Mouse (Mus musculus) kidney, postnatal 0 days (tissue): ENCODE measurements around the gene Trim9. TPM values are rescaled to one million over a fixed set of nuclear protein-coding genes. Genes with fewer than 3 reads are reported as not detected.

ENCODE experiments used
- ATAC-seq: fragments of 200-750 bp; cut with Nextera tagmentation; replicated peaks from 2 replicates; pipeline ENCODE4 v1.8.0; 2017; ENCODE audit warnings: low read depth, moderate number of reproducible peaks, moderate TSS enrichment, moderate library complexity; ENCODE audit not compliant: low FRiP score
- DNase-seq: peaks from one replicate; pipeline ENCODE4 v3.0.0-alpha.2; 2016; ENCODE audit warnings: low spot score
- H3K27ac ChIP-seq: fragments of 300-500 bp; sonication (generic); 2 replicates; pipeline ENCODE4 v1.5.1; 2014; ENCODE audit warnings: mild to moderate bottlenecking
- H3K27me3 ChIP-seq: fragments of 300-500 bp; sonication (generic); 2 replicates; pipeline ENCODE4 v1.6.1; 2014; ENCODE audit warnings: low read length, mixed read lengths; ENCODE audit not compliant: insufficient read depth
- H3K36me3 ChIP-seq: fragments of 300-500 bp; sonication (generic); 2 replicates; pipeline ENCODE4 v1.6.1; 2014; ENCODE audit warnings: low read length, mixed read lengths; ENCODE audit not compliant: insufficient read depth
- H3K4me1 ChIP-seq: fragments of 300-500 bp; sonication (generic); replicated peaks from 2 replicates; pipeline ENCODE4 v1.6.1; 2014; ENCODE audit warnings: antibody characterized with exemption, low read length, mixed read lengths; ENCODE audit not compliant: insufficient read depth
- H3K4me2 ChIP-seq: fragments of 300-500 bp; sonication (generic); 2 replicates; pipeline ENCODE4 v1.6.1; 2014; ENCODE audit warnings: mild to moderate bottlenecking, low read length, moderate library complexity, mixed read lengths
- H3K4me3 ChIP-seq: fragments of 300-500 bp; sonication (generic); replicated peaks from 2 replicates; pipeline ENCODE4 v1.5.1; 2014; ENCODE audit warnings: low read depth, low read length
- H3K9ac ChIP-seq: fragments of 300-500 bp; sonication (generic); 2 replicates; pipeline ENCODE4 v1.6.1; 2014; ENCODE audit warnings: low read depth, low read length
- H3K9me3 ChIP-seq: fragments of 300-500 bp; sonication (generic); replicated peaks from 2 replicates; pipeline ENCODE4 v1.6.1; 2016; ENCODE audit warnings: low read length, inconsistent platforms, mixed read lengths
- CTCF ChIP-seq: IDR thresholded peaks from 2 replicates; pipeline ENCODE4 v1.5.1; 2016; ENCODE audit warnings: antibody characterized with exemption, low read depth, mild to moderate bottlenecking, moderate library complexity
- WGBS: fragments of 180-500 bp; shearing (Covaris S2); extraction: QIAGEN DNeasy Blood & Tissue Kit; methylation state at CpG from one replicate; pipeline ENCODE4 v1.1.7; 2014; 5-methylcytosine and 5-hydroxymethylcytosine counted together
- polyA plus RNA-seq: library from polyadenylated mRNA; unstranded; fragments of >200 nt; fragmentation: Nextera tagmentation; extraction: Ambion mirVana; gene quantifications from 2 replicates; pipeline ENCODE4 v1.2.1, GENCODE M21; 2015

The Trim9 gene
- 2.1 and 2.3 TPM in 2 replicates for polyA plus RNA-seq

- H3K9me3 ChIP-seq, result no peaks in the 10 kb centered on the region
- peak within 1 kb of the TSS; percentile 57 for H3K4me3 ChIP-seq
- peaks cover 9% of the 10 kb centered on the region; the same call in 1 of the 2 replicates for H3K27me3 ChIP-seq
- TF ChIP-seq CTCF, result peak; percentile 7; the same call in 1 of the 2 replicates
- WGBS, result under 1% methylated on average over 44 of the region's 50 CpGs
- H3K4me1 ChIP-seq, result peaks cover 9% of the 10 kb centered on the region
- ATAC-seq, result peak; percentile 99
- peak within 1 kb of the TSS; percentile 95 for H3K4me2 ChIP-seq
- peak within 1 kb of the TSS; percentile 53; the same call in 1 of the 2 replicates for H3K9ac ChIP-seq
- H3K36me3 ChIP-seq, result no peaks in the 10 kb centered on the region
- peak; percentile 96 for DNase-seq
- no peak within 1 kb of the TSS for H3K27ac ChIP-seq
Measured at GRCm38 (mm10) chr12:70347202-70347841, at the start of gene Trim9. Gene Trim9, minus strand, starts transcription at chr12:70347614.

- Histone ChIP-seq H3K36me3 (no peaks in the 10 kb centered on the region), H3K4me1 (no peaks in the 10 kb centered on the region), H3K9me3 (no peaks in the 10 kb centered on the region), H3K27ac (no peak overlapping the region), H3K9ac (no peak overlapping the region), H3K4me3 (no peak overlapping the region), H3K27me3 (no peaks in the 10 kb centered on the region), H3K4me2 (no peak overlapping the region)
- TF ChIP-seq CTCF, result no peak
- ATAC-seq (no peak), DNase-seq (no peak)
- WGBS, result 87% methylated on average over 3 of the region's 3 CpGs
Measured at GRCm38 (mm10) chr12:70395061-70395460, 47.6 kb upstream of the Trim9 start.

- DNase-seq, result no peak
- Histone ChIP-seq H3K27ac (no peak overlapping the region), H3K9ac (no peak overlapping the region), H3K36me3 (no peaks in the 10 kb centered on the region), H3K9me3 (no peaks in the 10 kb centered on the region), H3K4me1 (no peaks in the 10 kb centered on the region), H3K4me3 (no peak overlapping the region), H3K4me2 (no peak overlapping the region), H3K27me3 (no peaks in the 10 kb centered on the region)
- no peak for ATAC-seq
- no peak for TF ChIP-seq CTCF
- WGBS, result 77% methylated on average over 3 of the region's 3 CpGs
Measured at GRCm38 (mm10) chr12:70391236-70391635, 43.8 kb upstream of the Trim9 start.

GRCm38 (mm10) chr12:70374976-70375375, 27.6 kb upstream of the Trim9 start:
- no peak overlapping the region for H3K4me3 ChIP-seq
- H3K36me3 ChIP-seq, result no peaks in the 10 kb centered on the region
- no peak for ATAC-seq
- no peak overlapping the region for H3K27ac ChIP-seq
- WGBS, result 71% methylated on average over 10 of the region's 10 CpGs
- no peaks in the 10 kb centered on the region for H3K9me3 ChIP-seq
- no peak overlapping the region for H3K9ac ChIP-seq
- DNase-seq, result no peak
- H3K4me2 ChIP-seq, result no peak overlapping the region
- H3K27me3 ChIP-seq, result no peaks in the 10 kb centered on the region
- no peak for TF ChIP-seq CTCF
- H3K4me1 ChIP-seq, result no peaks in the 10 kb centered on the region

GRCm38 (mm10) chr12:70372874-70373273, 25.5 kb upstream of the Trim9 start:
- H3K27ac ChIP-seq, result no peak overlapping the region
- H3K4me3 ChIP-seq, result no peak overlapping the region
- no peak for DNase-seq
- ATAC-seq, result no peak
- H3K4me2 ChIP-seq, result no peak overlapping the region
- H3K9me3 ChIP-seq, result no peaks in the 10 kb centered on the region
- no peaks in the 10 kb centered on the region for H3K36me3 ChIP-seq
- H3K9ac ChIP-seq, result no peak overlapping the region
- 82% methylated on average over 5 of the region's 5 CpGs for WGBS
- no peak for TF ChIP-seq CTCF
- H3K27me3 ChIP-seq, result no peaks in the 10 kb centered on the region
- no peaks in the 10 kb centered on the region for H3K4me1 ChIP-seq

- no peak for TF ChIP-seq CTCF
- H3K27ac ChIP-seq, result no peak overlapping the region
- no peak overlapping the region for H3K4me3 ChIP-seq
- H3K27me3 ChIP-seq, result no peaks in the 10 kb centered on the region
- ATAC-seq, result no peak
- no peak for DNase-seq
- H3K9me3 ChIP-seq, result no peaks in the 10 kb centered on the region
- H3K4me1 ChIP-seq, result no peaks in the 10 kb centered on the region
- 86% methylated on average over 12 of the region's 12 CpGs for WGBS
- no peaks in the 10 kb centered on the region for H3K36me3 ChIP-seq
- no peak overlapping the region for H3K4me2 ChIP-seq
- H3K9ac ChIP-seq, result no peak overlapping the region
Measured at GRCm38 (mm10) chr12:70369348-70369747, 21.9 kb upstream of the Trim9 start.

GRCm38 (mm10) chr12:70368820-70369219, 21.4 kb upstream of the Trim9 start:
- DNase-seq, result no peak
- H3K27me3 ChIP-seq, result no peaks in the 10 kb centered on the region

More at GRCm38 (mm10) chr12:70368820-70369219, 21.4 kb upstream of the Trim9 start:
- 54% methylated on average over 9 of the region's 9 CpGs for WGBS
- TF ChIP-seq CTCF, result no peak
- Histone ChIP-seq H3K36me3 (no peaks in the 10 kb centered on the region), H3K9me3 (no peaks in the 10 kb centered on the region), H3K4me1 (no peaks in the 10 kb centered on the region), H3K27ac (no peak overlapping the region), H3K4me3 (no peak overlapping the region), H3K9ac (no peak overlapping the region), H3K4me2 (no peak overlapping the region)
- ATAC-seq, result no peak
